Mouse (Mus musculus) forebrain, embryonic 15.5 days (tissue): Measurements from ENCODE around the gene Polr3g. TPM values are rescaled to one million over a fixed set of nuclear protein-coding genes. Genes with fewer than 3 reads are reported as not detected.

ENCODE experiments used
- polyA plus RNA-seq: library from polyadenylated mRNA; unstranded; fragments of >200 nt; fragmentation: Nextera tagmentation; extraction: Ambion mirVana; gene quantifications from 2 replicates; pipeline ENCODE4 v1.2.1, GENCODE M21; 2015

The Polr3g gene
- polyA plus RNA-seq, 1 experiment from 2014 or later = 4.0 TPM

Other genes with a start within 250 kb of the Polr3g start
- gene Adgrv1, start 77.9 kb downstream of the Polr3g start, polyA plus RNA-seq = 16.1 and 17.3 TPM in 2 replicates
- gene Lysmd3, start 53.4 kb downstream of the Polr3g start, polyA plus RNA-seq = 20.7 and 23.6 TPM in 2 replicates
- 25.7 and 28.1 TPM in 2 replicates for gene Mblac2, start 328 bp upstream of the Polr3g start, polyA plus RNA-seq
- 266 and 271 TPM in 2 replicates for gene Cetn3, start 72.1 kb upstream of the Polr3g start, polyA plus RNA-seq